Mouse (Mus musculus) kidney, adult 18-20 months (tissue): ENCODE results near the gene 1700113H08Rik.

Source experiments
- DNase-seq: peaks from one replicate; pipeline ENCODE4 v3.0.0; 2021

1700113H08Rik gene

DNA sequence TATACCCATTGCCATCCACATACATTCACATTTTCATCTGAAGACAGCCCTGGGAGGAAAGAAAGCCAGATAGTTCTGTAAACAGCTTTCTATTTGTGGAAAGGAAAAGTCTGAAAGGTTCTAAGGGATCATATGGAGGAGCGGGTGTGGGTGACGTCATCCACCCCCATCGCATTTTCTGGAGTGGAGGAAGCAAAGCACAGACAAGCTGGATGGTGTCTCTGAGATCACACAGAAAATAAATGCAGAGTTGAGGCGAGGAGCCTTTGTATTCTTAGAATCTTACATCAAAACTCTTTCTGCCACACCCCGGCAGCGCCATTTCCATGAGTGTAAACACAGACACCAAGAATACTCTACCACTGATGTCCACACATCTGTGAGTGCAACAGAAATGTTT lies 26.4 kb downstream of the 1700113H08Rik start:
- no peak for DNase-seq

DNA sequence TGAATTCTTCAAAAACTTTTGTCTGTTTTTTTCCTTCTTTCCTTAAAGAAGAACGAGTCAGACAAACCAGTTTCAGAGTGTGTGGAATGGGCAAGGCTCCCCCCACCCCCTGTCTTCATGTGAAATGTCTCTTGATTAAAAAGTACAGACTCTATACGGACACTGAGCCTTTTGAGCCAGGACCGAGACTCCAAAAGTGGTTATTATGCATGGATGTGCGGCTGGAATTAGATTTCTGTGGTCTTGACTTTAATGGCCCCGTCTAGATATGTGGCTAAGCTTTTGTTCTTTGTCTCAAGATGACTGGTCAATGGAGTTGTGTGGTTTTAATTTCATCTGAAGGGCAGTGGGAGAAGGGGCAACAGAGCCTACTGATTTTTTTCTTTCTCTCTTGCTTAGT lies 29.8 kb downstream of the 1700113H08Rik start:
- no peak for DNase-seq

GRCm38 (mm10) chr10:87094249-87094648 lies 36.4 kb downstream of the 1700113H08Rik start:
- DNase-seq, result no peak

DNA sequence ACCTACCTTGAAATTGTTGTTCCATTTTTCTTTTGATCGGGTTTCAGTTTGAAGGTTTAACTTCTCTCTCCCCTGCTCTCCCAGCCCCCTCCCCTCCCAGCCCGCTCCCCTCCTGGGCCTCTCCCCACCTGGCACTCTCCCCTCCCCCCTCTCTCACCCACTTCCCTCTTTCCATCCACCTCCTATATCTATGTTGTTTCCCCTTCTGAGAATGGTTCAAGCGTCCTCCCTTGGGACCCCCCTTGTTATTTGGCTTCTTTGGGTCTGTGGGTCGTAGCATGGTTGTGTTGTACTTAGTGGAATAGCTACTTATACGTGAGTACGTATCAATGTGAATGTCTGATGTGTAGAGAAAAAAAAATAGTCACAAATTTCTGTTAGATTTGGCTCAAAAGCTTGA lies 40.9 kb downstream of the 1700113H08Rik start:
- DNase-seq, result no peak

DNA sequence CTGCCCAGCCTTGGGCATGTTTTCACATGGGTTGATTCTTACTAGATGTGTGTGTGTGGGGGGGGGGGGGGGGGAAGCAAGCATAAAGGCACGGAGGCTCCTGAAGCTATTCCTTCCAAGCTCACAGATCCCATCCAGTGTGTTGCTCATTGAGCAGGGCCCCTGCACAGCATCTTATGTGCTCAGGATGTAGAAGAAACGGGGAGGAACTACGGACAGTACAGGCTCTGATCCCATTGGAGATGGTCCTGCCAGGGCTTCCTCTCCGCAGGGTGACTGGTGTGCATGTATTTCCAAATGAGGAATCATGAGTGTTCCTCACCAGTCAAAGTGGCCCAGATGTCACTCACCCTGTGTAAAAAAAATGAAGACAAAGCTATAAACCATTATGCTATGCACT lies 42.8 kb downstream of the 1700113H08Rik start:
- DNase-seq, result no peak

GRCm38 (mm10) chr10:87101265-87101950 lies 43.6 kb downstream of the 1700113H08Rik start:
- DNase-seq, result no peak

- no peak for DNase-seq
These were observed 44.1 kb downstream of the 1700113H08Rik start for GRCm38 (mm10) chr10:87101951-87102320.

DNA sequence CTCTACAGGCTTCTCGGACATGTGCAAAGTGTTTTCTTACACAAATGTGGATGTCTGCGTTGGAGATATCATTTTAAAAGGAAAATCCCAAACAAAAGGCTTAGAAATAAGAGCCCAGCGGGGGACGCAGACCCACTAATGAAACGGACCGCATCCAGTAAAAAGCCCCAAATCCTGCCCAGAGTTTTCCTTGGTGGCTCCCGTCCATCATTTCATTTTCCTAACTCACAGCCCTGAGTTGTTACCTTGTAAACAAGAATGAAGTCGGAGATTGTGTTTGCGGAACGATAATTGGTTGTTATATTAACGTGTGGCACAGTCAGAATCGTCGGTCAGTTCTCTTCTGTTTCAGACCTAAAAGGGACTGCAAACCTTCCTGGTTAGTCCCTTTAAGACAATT lies 44.6 kb downstream of the 1700113H08Rik start:
- DNase-seq, result no peak

DNA sequence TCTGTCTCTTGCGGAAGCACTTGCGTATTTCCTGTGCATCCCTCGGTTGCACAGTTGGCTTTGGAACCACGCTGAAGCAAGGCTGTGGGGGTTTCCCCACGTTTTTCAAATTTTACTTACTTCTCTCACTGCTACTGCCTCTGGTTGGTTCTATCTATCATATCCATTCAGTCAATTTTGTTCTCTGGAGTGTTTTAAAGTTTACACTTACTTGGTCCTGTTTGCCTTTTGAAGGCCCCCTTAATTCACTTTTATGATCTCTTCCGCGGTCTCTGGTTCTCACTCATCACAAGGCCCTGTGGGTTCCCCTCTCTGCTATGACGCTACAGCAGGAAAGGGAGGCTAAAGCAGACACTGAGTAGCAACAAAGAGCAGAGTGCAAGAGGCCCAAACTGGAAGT lies 45.4 kb downstream of the 1700113H08Rik start:
- no peak for DNase-seq

DNA sequence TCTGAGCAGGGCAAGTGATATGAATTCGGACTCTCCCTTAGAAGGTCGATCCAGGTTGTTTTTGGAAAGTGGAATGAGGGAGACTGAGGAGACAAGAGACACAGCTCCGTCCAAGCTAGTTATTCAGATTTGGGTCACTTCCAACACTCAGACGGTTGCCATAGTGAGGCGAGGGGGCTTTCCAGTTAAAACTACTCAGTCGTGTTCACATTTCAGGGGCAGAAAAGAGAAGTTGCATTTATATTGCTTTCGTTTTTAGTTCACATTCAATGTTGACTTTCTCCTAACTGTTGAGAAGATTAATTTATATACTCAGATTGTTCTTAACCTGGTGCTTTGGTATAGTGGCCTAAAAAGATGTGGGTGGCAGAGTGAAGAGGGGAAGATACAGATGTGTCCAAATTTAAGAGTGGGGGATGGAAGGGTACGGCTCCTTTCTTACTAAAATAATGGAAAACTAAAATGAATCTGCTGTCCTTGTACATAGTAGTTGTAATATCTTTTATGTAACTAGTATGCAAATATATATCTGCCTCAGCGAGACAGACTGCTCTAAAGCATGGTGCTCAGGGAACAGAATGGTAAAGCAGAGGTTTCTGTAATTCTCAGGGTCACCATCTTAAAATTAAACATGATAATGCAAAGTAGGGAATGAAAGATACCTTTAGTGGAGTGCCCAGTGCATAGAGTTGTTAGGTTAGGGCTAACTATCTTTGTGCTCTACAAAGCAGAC lies 49.9 kb downstream of the 1700113H08Rik start:
- no peak for DNase-seq

- no peak for DNase-seq
These were observed 50.5 kb downstream of the 1700113H08Rik start for GRCm38 (mm10) chr10:87108333-87108732.

DNA sequence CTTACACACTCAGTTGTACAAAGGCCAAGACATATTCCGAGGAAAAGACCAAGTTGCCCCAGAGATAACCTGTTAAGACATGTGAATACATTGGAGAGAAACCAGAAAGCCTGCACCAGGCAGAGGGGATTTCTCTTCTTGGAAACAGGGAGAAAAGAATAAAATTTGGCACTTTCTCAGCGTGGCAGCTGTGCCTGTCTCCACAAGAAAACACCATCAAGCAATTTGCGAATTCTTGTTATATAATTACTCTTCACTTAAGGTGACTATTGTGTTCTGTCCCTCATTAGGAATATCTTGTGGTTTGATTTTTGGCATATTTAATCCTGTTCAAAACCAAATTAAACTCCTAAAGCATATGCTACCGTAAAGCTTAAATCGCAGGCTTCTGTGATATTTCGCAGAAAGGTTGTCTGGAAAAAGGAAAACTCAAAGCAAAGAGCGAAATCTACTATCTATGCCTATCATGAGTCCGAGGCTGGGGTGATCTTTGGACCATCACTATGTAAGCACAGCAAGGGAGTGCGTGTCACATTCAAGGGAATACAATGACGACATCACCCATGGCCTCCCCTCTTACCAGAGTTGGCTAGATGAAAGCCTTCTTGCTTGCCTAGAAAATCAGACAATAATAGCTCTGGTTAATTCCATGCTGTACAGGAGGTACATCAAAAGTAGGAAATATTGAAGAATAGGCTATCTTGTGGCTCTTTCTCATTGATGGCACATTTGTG lies 51.4 kb downstream of the 1700113H08Rik start:
- no peak for DNase-seq

DNA sequence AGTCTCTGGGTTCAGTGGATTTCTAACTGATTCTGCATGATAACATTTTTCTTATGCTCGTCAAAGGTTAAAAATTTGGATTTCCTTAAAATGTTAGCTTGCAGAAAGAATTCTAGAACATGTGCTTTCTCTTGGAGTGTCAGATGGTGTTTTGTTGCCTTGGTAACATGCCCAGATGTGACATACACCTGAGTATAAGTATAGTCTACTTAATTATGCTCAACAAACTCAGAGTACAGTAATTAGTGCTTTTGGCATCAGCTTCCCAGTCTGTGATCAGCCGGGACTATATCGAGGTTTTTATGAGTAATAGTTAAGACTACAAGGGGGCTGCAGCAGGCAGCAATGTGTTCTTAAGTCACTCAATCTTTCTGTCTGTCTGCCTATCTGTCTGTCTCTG lies 53.1 kb downstream of the 1700113H08Rik start:
- DNase-seq, result no peak

DNA sequence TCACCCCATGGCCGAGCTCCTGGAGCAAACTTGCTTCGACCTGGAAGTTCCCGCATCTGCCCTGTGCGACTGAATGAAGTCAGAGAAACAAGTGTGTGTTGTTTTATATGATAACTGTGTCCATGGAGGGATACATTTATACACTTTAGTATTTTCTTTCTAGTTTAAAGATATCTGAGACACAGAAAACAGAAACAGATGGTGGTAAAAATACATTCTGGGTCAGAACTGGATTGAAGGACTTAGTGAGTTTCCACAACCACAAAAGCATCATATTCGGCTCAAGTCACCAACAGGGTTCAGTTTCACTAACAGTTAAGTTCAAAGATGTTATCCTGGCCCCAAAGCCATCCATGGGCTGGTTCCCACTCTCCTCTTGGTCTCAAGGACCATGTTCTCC lies 67.2 kb downstream of the 1700113H08Rik start:
- DNase-seq, result no peak

GRCm38 (mm10) chr10:87126186-87126824 lies 68.5 kb downstream of the 1700113H08Rik start:
- no peak for DNase-seq

- no peak for DNase-seq
These were observed 93.2 kb downstream of the 1700113H08Rik start for GRCm38 (mm10) chr10:87151050-87151449.

DNA sequence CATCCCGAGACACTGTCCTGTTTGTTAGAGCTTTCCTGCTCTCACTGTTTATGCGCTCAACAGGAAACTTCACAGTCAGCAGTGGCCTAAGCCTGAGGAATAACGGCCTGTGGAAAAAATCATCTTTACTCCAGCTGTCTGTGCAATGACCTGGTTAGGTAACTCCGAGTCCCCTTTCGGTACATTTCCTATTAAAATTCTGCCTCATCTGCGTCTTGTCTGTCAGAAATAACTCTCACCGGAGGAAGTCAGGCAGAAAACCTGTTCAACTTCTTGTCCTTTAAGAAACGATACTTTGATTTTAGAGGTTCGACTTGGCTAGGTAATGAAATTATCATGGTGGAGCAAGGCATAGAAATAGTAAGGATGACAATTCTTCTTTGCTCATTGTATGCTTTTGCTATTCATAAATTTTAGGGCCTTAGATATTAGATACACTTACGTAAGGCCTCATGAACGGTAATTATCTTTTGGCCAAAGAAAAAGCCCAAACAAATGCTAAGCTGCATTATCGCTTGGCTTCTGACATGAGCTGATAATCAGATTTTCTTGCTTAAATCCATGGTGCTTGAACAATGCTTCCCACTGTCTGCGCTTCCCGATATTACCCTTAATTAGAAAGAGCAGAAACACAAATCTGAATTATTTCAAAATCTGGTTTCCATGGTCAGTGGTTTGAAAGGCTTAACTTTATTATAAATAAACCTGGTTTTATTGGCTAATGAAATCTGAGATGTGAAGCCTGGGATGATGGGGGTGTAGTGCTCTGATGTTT lies 96.1 kb downstream of the 1700113H08Rik start:
- DNase-seq, result no peak

DNA sequence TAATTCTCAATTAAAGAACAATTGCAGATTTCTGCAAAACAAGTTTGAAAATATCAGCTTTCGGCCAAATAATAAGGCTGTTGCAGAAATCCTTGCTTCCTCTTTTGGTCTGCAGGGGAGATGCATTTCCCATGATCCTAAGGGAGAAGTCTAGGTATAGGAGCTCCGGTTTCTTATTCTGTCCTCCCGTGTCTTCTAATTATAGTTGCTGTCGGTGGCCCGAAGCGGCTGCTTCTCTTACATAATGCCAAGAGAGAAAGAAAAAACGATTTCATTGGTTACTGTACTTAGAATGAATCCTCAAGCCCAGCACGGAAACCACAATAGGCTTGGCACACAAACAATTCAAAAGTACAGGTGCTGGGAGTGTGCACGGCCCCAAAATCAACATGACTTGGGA lies 101.9 kb downstream of the 1700113H08Rik start:
- no peak for DNase-seq

- DNase-seq, result no peak
These were observed 138.4 kb downstream of the 1700113H08Rik start for GRCm38 (mm10) chr10:87196123-87196756.

- DNase-seq, result no peak
These were observed 140.9 kb downstream of the 1700113H08Rik start for GRCm38 (mm10) chr10:87198720-87199119.

- no peak for DNase-seq
These were observed 151.6 kb downstream of the 1700113H08Rik start for GRCm38 (mm10) chr10:87209466-87209865.

- DNase-seq, result no peak
These were observed 153.2 kb downstream of the 1700113H08Rik start for GRCm38 (mm10) chr10:87211046-87211445.
